Mouse (Mus musculus) stomach, embryonic 14.5 days (tissue): ENCODE data around the gene Ctnnd1. TPM values are rescaled to one million over a fixed set of nuclear protein-coding genes. Genes with fewer than 3 reads are reported as not detected.

ENCODE experiments used
- ATAC-seq: fragments of 200-750 bp; cut with Nextera tagmentation; 2 replicates; pipeline ENCODE4 v1.8.0; 2017; ENCODE audit warnings: low read depth, moderate TSS enrichment; ENCODE audit not compliant: insufficient number of reproducible peaks, insufficient read depth, low FRiP score
- H3K27ac ChIP-seq: fragments of 300-500 bp; sonication (generic); 2 replicates; pipeline ENCODE4 v1.5.1; 2014; ENCODE audit warnings: mild to moderate bottlenecking, low read length, moderate library complexity, mixed read lengths
- H3K27me3 ChIP-seq: fragments of 300-500 bp; sonication (generic); 2 replicates; pipeline ENCODE4 v1.6.1; 2014; ENCODE audit warnings: low read length, control low read depth, mixed read lengths; ENCODE audit not compliant: control insufficient read depth, insufficient read depth
- H3K36me3 ChIP-seq: fragments of 300-500 bp; sonication (generic); 2 replicates; pipeline ENCODE4 v1.6.1; 2014; ENCODE audit warnings: mild to moderate bottlenecking, control low read depth, low read length, moderate library complexity, mixed read lengths; ENCODE audit not compliant: control insufficient read depth, insufficient read depth
- H3K4me1 ChIP-seq: fragments of 300-500 bp; sonication (generic); 2 replicates; pipeline ENCODE4 v1.6.1; 2014; ENCODE audit warnings: low read length, control low read depth, mixed read lengths; ENCODE audit not compliant: control insufficient read depth, insufficient read depth
- H3K4me2 ChIP-seq: fragments of 300-500 bp; sonication (generic); replicated peaks from 2 replicates; pipeline ENCODE4 v1.6.1; 2014; ENCODE audit warnings: low read depth, low read length, control low read depth
- H3K4me3 ChIP-seq: fragments of 300-500 bp; sonication (generic); 2 replicates; pipeline ENCODE4 v1.5.1; 2014; ENCODE audit warnings: low read depth, low read length, control low read depth
- H3K9ac ChIP-seq: fragments of 300-500 bp; sonication (generic); replicated peaks from 2 replicates; pipeline ENCODE4 v1.6.1; 2014; ENCODE audit warnings: low read depth, mild to moderate bottlenecking, control low read depth, low read length, moderate library complexity, mixed read lengths
- H3K9me3 ChIP-seq: fragments of 300-500 bp; sonication (generic); 2 replicates; pipeline ENCODE4 v1.6.1; 2016; ENCODE audit warnings: low read depth, low read length, control low read depth; ENCODE audit not compliant: control insufficient read depth
- WGBS: fragments of 180-500 bp; shearing (Covaris S2); extraction: QIAGEN DNeasy Blood & Tissue Kit; methylation state at CpG from one replicate; pipeline ENCODE4 v1.1.7; 2014; 5-methylcytosine and 5-hydroxymethylcytosine counted together
- polyA plus RNA-seq: library from polyadenylated mRNA; unstranded; fragments of >200 nt; fragmentation: Nextera tagmentation; extraction: Ambion mirVana; gene quantifications from 2 replicates; pipeline ENCODE4 v1.2.1, GENCODE M21; 2014

The Ctnnd1 gene
- polyA plus RNA-seq, 1 experiment from 2014 or later: 63.5 TPM

DNA sequence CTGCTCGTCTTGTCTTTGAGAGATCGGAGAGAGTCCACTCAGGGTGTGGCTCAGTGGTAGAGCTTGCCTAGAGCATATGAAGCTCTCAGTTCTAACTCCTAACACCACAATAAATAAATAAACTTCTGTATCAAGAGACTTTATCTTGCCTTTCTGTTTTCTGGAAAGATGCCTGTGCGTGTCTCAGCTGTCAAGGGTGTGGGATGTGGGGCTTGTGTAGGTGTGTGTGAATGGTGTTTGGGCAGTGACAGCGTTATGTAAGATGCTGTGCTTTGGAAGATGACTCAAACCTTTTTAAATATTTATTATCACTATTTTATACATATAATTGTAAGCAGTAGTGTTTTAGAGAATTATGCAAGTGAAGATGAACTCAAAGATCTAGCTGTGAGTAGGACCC is 76.4 kb downstream of the Ctnnd1 start:
- Histone ChIP-seq H3K9me3 (no peaks in the 10 kb centered on the region), H3K27me3 (no peaks in the 10 kb centered on the region), H3K36me3 (no peaks in the 10 kb centered on the region), H3K9ac (no peak overlapping the region), H3K4me1 (no peaks in the 10 kb centered on the region), H3K27ac (no peak overlapping the region), H3K4me3 (no peak overlapping the region), H3K4me2 (no peak overlapping the region)
- ATAC-seq: no peak
- WGBS: 90% methylated on average over 4 of the region's 4 CpGs

DNA sequence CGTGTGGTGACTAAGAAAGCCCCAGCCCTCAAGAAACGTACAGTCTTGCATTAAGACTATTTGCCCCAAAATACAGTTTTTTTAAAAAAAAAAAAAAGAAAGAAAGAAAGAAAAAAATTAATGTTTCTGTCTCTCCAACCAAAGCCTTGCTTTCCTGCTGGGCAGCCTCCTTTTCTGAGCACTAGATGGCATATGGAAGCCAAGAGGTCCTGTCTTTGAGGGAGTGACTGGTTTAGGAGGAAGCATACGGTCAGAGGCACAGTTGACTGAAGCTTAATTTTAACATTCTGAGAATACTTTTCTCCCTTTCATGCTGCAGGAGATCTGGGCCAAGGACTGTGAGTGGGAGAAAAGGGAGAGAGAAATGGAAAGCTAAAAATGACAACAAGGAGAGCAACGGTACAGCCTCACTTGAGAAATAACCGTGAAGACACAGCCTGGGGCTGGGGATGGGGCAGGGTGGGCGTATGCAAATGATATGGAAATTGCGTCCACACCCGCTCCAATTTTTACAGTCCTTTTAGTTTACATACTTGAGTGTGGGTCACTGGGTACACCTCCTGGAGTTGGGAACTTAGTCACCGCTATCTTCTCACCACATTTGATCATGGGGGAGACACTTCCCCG is 93.6 kb downstream of the Ctnnd1 start:
- Histone ChIP-seq H3K4me1 (no peaks in the 10 kb centered on the region), H3K9ac (no peak overlapping the region), H3K4me3 (no peak overlapping the region), H3K4me2 (peak overlapping the region; percentile 17), H3K36me3 (no peaks in the 10 kb centered on the region), H3K9me3 (no peaks in the 10 kb centered on the region), H3K27ac (no peak overlapping the region), H3K27me3 (no peaks in the 10 kb centered on the region)
- WGBS: 49% methylated on average over 10 of the region's 10 CpGs
- no peak for ATAC-seq

DNA sequence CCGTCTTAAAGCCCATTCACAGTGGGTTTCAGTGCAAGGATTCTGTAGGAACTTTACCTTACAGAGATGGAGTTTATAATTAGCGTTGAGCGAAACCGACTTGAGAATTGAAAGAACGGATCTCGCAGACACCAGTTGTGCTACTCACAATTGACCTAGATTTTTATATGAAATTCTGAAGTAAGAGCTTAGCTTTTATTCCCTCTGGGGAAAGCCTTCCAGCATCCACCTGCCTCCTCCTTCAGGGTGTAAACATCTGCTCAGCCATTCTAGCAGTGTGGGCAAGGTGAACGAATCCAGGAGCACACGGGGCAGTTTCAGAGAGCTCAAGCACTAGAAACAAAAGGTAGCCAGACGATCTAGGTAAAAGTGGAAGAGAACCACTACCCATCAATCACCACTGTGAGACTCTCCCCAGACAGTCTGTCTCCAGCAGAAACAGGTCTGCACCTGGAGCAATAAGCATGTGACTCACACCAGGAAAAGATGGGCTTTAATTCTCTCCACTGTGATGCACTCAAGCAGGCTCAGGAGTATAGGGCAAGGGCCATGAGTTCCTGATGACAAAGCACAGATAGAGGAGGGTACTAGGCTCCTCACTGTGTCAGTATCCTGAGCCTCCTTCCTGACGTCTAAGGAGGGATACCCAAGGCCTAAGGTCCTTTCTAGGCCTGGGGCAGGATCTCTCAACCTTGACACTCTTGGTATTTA is 99.0 kb downstream of the Ctnnd1 start:
- Histone ChIP-seq H3K4me3 (no peak overlapping the region), H3K9me3 (no peaks in the 10 kb centered on the region), H3K4me2 (no peak overlapping the region), H3K27ac (no peak overlapping the region), H3K9ac (no peak overlapping the region), H3K27me3 (no peaks in the 10 kb centered on the region), H3K4me1 (no peaks in the 10 kb centered on the region), H3K36me3 (no peaks in the 10 kb centered on the region)
- WGBS: 73% methylated on average over 10 of the region's 10 CpGs
- ATAC-seq: no peak

Other genes with a start within 250 kb of the Ctnnd1 start
- 43.4 and 45.8 TPM in 2 replicates for gene Calcrl, start 225.4 kb downstream of the Ctnnd1 start, polyA plus RNA-seq
- 48.3 and 49.4 TPM in 2 replicates for gene Tfpi, start 174.0 kb downstream of the Ctnnd1 start, polyA plus RNA-seq
- 0.39 and 0.45 TPM in 2 replicates for gene Btbd18, start 8.3 kb upstream of the Ctnnd1 start, polyA plus RNA-seq
- 262 and 316 TPM in 2 replicates for gene Selenoh, start 20.0 kb upstream of the Ctnnd1 start, polyA plus RNA-seq
- gene Gm28635, start 27.3 kb upstream of the Ctnnd1 start, polyA plus RNA-seq: not detected in 2 replicates
- gene Med19, start 27.6 kb upstream of the Ctnnd1 start, polyA plus RNA-seq: 38.3 and 38.6 TPM in 2 replicates
- gene Tmx2, start 28.4 kb upstream of the Ctnnd1 start, polyA plus RNA-seq: 119 and 130 TPM in 2 replicates
- gene Zdhhc5, start 64.4 kb upstream of the Ctnnd1 start, polyA plus RNA-seq: 35.9 and 36.5 TPM in 2 replicates
- gene Clp1, start 76.6 kb upstream of the Ctnnd1 start, polyA plus RNA-seq: 26.7 and 28.9 TPM in 2 replicates
- 9.3 and 10.7 TPM in 2 replicates for gene Ypel4, start 83.3 kb upstream of the Ctnnd1 start, polyA plus RNA-seq
- 5.1 and 5.9 TPM in 2 replicates for gene Gm19426, start 92.9 kb upstream of the Ctnnd1 start, polyA plus RNA-seq
- gene Serping1, start 124.7 kb upstream of the Ctnnd1 start, polyA plus RNA-seq: 84.2 and 93.7 TPM in 2 replicates
- 36.2 and 38.0 TPM in 2 replicates for gene Ube2l6, start 148.1 kb upstream of the Ctnnd1 start, polyA plus RNA-seq
- not detected in 2 replicates for gene Smtnl1, start 171.9 kb upstream of the Ctnnd1 start, polyA plus RNA-seq
- 50.2 and 60.2 TPM in 2 replicates for gene Timm10, start 176.2 kb upstream of the Ctnnd1 start, polyA plus RNA-seq
- gene Slc43a1, start 188.1 kb upstream of the Ctnnd1 start, polyA plus RNA-seq: 19.8 and 21.1 TPM in 2 replicates
- gene Rtn4rl2, start 235.9 kb upstream of the Ctnnd1 start, polyA plus RNA-seq: 0.59 and 0.74 TPM in 2 replicates